Mouse (Mus musculus): ENCODE results near the gene Ttll13.

DNA sequence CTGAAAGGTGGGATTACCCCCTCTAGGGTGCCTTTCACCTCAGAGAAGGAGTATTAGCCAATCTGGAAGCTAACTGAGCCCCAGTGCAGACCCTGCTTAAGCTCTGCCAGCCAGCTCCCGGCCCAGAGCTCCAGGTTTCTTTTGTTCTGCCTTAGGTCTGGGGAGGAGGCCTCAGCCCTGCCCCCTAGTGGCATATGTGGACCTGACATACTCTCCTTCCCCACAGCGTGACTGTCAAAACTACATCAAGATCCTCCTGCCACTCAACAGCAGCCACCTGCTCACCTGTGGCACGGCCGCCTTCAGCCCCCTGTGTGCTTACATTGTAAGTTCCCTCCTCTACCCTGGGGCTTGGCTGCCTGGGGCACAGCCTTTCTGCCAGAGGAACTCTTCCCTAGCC lies 30.8 kb upstream of the Ttll13 start:
- TF ChIP-seq CTCF (IDR thresholded peaks at IDR 0.05; ENCODE audit: insufficient read depth, low read length) (peak; percentile 88), POLR2A (IDR thresholded peaks at IDR 0.05; ENCODE audit: borderline replicate concordance, extremely low read depth, low read depth, low read length) (no peak)

All from lung, adult 2 months (tissue).